Mouse (Mus musculus) lung, postnatal 25 days (tissue): ENCODE data around the gene Cyp2w1.
A peak's percentile ranks its signal among the peaks of the same experiment; 100 is the strongest.

Experiments used
- DNase-seq: peaks from one replicate; pipeline ENCODE4 v3.0.0; 2022; ENCODE audit warnings: low spot score

The Cyp2w1 gene

DNA sequence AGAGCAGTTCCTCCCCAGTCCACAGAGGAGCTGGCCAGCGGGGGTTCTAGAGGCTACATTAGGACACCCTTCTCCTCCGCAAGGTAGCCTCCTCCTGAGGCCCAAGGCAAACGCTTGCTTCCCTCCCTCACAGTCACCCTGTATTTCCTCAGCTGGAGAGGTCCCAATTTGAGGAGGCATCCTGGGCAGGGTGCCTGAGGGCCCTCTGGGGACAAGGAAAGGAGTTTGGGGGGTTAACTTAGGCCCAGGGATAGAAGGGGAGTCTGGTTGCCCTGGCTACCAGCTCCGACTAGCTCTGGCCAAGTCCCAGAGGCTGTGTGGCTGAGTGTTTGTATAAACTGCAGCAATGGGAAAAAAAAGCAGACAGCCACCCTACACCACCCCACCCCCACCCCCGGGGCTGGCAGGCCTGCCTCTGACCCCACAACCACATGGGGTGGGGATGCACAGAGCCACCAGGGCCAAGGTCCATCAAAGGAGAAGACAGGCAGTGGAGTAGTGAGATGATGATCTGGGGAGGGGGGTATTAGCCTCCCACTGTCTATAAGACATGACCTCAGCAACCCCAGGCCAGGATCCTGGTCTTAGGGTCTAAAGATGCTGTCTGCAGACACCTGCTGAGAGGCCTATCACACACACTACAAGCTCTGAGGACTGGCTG, 12.6 kb downstream of the Cyp2w1 start:
- DNase-seq: peak; percentile 61

DNA sequence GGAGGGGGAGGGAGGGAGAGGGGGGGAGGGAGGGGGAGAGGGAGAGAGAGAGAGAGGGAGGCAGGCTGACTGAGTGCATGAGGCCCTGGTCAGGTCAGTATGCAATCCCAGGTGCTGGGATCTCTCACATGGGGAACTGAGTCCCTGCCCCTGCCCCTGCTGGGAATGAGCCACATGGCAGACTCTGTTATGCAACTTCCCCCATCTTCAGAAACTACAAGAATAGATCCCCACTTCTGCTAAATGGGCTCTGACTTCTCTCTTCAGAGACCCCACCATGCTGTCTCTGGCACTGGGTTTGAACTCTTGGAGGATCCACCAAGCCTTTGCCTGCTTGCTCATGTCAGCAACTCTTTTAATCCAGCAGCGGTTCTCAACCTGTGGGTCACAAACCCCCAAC, 13.4 kb downstream of the Cyp2w1 start:
- DNase-seq: peak; percentile 56

DNA sequence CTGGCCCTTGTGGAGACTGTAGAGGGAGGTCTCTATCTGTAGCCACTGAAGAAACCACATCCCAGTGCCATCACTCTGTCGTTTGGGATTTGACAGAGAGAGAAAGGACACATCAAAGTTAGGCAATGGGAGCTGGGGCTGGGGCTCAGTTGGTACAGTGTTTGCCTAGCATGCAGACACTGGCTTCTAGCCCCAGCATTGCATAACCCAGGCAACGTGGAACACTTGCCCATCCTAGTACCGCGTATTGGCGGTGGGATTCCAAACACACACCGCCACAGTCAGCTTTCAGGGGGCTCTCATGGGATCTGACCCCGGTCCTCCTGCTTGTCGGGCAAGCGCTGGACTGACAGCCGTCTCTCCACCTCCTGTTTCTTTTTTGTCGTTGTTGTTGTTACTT, 14.1 kb downstream of the Cyp2w1 start:
- no peak for DNase-seq

GRCm38 (mm10) chr5:139367884-139368458, 15.6 kb downstream of the Cyp2w1 start:
- DNase-seq: peak; percentile 49

- no peak for DNase-seq
Measured at GRCm38 (mm10) chr5:139368638-139369320, 16.4 kb downstream of the Cyp2w1 start.

DNA sequence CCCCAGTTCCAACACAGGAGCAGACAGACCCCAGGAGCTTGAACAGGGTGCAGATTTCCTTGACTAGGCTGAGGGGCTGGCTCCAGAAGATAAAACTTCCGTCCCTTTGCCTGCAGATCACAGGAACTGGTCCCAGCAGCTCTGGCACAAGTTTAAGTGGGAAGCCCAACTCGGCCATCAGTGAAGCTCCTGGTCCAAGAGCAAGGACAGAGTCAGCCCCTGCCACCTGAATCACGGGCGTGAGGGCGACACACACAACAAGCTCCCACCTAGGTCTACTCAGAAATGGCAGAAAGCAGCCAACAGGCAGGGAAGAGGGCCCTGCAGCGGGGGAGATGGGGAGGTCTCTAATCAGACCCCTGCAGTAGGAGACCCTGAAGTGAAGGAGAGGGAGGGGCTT, 17.9 kb downstream of the Cyp2w1 start:
- DNase-seq: no peak

DNA sequence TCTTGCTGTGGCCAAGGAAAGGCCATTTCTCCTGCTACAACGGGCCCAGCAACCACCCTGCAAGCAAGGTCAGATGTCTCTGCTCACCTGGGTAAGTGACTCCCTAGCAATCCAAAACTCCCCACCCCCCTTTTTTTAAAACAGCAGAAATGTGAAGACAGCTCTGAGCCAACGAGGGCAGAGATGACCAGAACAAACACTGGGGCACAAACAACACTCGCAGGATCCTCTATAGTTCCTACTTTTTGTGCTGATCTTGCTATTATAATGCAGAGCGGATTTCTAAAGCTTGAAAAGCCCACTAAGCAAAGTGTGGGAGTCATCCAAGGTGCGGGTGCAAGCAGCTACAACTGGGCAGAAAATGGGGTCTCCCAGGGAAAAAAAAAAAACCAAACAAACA, 18.7 kb downstream of the Cyp2w1 start:
- no peak for DNase-seq

GRCm38 (mm10) chr5:139371631-139372401, 19.4 kb downstream of the Cyp2w1 start:
- peak; percentile 94 for DNase-seq

GRCm38 (mm10) chr5:139373126-139373525, 20.7 kb downstream of the Cyp2w1 start:
- no peak for DNase-seq

GRCm38 (mm10) chr5:139373889-139374444, 21.6 kb downstream of the Cyp2w1 start:
- DNase-seq: no peak

GRCm38 (mm10) chr5:139374841-139375240, 22.4 kb downstream of the Cyp2w1 start:
- DNase-seq: no peak

GRCm38 (mm10) chr5:139377468-139378270, 25.3 kb downstream of the Cyp2w1 start, which contains the start of gene Gpr146:
Gene Gpr146, plus strand, starts transcription at chr5:139377697.
- DNase-seq: peak; percentile 85

- DNase-seq: no peak
Measured at GRCm38 (mm10) chr5:139378271-139378556, 25.8 kb downstream of the Cyp2w1 start.

GRCm38 (mm10) chr5:139378986-139379629, 26.7 kb downstream of the Cyp2w1 start:
- peak; percentile 96 for DNase-seq

DNA sequence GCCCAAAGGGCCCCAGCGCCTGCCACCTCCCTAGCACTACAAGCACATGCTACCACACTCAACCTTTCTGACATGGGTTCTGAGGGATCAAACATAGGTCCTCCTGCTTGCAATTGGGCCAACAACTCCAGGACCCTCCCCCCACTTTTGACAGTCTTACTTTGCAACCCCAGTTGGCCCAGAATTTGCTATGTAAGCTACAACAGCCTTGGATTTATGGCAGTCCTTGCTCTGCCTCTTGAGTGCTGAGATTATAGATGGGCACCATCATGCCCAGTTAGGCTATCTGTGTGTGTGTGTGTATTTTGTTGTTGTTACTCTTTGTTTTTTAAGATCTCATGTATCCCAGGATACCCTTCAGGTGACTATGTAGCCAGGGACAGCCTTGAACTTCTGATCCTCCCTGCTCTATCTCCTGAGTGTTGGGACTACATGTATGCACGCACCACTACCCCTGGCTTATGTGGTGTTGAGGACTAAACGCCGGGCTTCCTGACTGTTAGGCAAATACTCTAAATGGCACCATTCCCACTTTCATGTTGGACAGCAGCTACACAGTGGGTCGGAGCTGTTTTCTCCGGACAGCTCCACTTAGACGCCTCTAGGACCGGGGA, 27.5 kb downstream of the Cyp2w1 start:
- no peak for DNase-seq

- DNase-seq: peak; percentile 98
Measured at GRCm38 (mm10) chr5:139380385-139381248, 28.2 kb downstream of the Cyp2w1 start.

DNA sequence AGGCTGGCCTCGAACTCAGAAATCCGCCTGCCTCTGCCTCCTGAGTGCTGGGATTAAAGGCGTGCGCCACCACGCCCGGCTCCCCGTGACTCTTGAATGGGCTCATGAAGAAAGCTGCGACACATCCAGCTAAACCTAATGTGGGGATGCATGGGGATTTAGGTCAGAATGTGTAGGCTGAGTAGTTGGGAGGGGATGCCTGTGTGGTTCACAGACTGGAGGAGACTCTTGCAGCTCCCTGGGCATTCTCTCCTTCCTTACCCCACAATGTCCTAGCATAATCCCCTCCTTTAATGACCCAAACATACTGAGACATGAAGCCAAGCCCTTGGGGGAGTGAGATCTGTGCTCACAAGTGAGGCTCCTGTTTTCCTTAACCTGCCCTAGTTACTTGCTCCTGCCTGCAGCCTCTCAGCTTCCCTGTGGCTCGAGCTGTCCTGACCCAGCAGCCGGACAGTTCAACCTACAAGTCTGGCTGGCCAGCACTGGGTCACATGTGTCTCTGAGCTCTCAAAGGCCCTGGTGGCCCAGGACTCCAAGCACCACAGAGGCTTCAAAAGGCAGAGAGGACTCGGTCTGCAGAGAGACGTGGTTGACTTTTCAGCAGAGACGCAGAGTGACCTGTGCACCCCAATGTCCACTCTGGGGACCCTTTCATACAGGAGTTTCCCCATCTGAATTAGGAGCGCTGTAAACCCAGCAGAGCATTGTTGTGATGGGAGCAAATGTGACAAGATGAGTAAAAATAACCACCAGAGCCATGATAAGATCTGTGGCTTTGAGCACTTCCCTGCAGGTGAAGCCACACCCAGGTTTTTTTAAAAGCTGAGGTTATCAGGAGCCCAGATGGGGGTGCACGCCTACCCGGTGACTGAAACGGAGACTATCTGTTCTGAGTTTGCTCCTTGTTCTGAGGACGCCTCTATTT, 29.4 kb downstream of the Cyp2w1 start:
- peak; percentile 71 for DNase-seq

DNA sequence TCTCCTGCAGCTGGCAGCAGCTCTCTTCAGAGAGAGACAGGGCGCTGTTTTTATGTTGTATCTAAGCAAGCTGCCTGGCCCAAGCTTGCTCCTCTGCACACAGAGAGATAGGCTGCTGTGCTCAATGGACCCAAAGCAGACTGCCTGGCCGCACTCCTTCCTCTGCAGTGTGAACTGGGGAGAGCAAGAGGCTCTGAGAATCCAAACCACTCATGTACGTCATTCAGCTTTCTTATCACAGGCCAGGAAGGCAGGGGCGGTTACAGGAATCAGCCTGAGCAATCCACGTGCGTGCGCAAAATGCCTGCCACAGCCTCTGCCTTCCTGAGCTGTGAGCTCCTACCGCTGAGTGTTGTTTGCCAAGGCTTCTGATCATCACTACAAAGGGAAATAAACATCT, 30.3 kb downstream of the Cyp2w1 start:
- DNase-seq: peak; percentile 90

DNA sequence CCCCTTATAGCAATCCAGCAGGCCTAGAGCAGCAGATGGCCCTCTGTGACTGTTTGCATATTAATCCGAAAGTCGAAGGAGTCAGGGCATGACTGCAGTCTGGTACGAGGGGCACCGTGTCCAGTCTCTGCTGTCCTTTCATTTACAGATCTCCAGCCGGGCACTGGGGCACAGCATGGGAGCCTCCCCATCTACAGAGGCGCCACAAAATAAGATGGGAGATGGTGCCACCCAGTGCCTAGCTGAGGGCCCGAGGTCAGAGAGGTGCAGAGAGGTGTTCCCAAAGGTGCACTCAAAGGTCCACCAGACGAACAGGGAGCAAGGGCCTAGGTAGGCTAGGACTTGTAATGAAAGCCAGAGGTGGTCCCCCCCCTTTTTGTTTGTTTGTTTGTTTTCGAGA, 30.8 kb downstream of the Cyp2w1 start:
- no peak for DNase-seq
